Mouse (Mus musculus) neural tube, embryonic 10.5 days (tissue): ENCODE measurements at regions not wholly inside any gene's neighbourhood (a gene's known extent, or its start where the extent isn't known, plus 50 kb on each side); places are given as distances from the start of the nearest gene placed in this dataset.

Source experiments
- DNase-seq: peaks from one replicate; pipeline ENCODE4 v3.0.0-alpha.2; 2017; ENCODE audit warnings: low spot score; ENCODE audit errors: extremely low spot score

- DNase-seq: peak; percentile 14
Observed at GRCm38 (mm10) chr4:91596619-91597018, 196.0 kb upstream of the Elavl2 start.

GRCm38 (mm10) chr4:91595766-91596165, 195.2 kb upstream of the Elavl2 start:
- DNase-seq: no peak

GRCm38 (mm10) chr4:91589779-91590178, 189.2 kb upstream of the Elavl2 start:
- DNase-seq: no peak

GRCm38 (mm10) chr4:91587541-91588059, 187.0 kb upstream of the Elavl2 start:
- no peak for DNase-seq

- DNase-seq: no peak
Observed at GRCm38 (mm10) chr4:91583035-91583434, 182.4 kb upstream of the Elavl2 start.

GRCm38 (mm10) chr4:91557452-91557851, 156.9 kb upstream of the Elavl2 start:
- DNase-seq: no peak

GRCm38 (mm10) chr4:91556959-91557358, 156.4 kb upstream of the Elavl2 start:
- DNase-seq: no peak

GRCm38 (mm10) chr4:91524367-91524766, 123.8 kb upstream of the Elavl2 start:
- no peak for DNase-seq

- DNase-seq: no peak
Observed at GRCm38 (mm10) chr4:91511543-91511942, 111.0 kb upstream of the Elavl2 start.

- DNase-seq: no peak
Observed at GRCm38 (mm10) chr4:91509937-91510336, 109.4 kb upstream of the Elavl2 start.

- DNase-seq: no peak
Observed at GRCm38 (mm10) chr4:91503273-91503672, 102.7 kb upstream of the Elavl2 start.

GRCm38 (mm10) chr4:91481863-91482475, 81.4 kb upstream of the Elavl2 start:
- no peak for DNase-seq
